Mouse (Mus musculus) subcutaneous adipose tissue, adult 2 months (tissue): ENCODE results near the gene Acbd5. TPM values are rescaled to one million over a fixed set of nuclear protein-coding genes. Genes with fewer than 3 reads are reported as not detected.

ENCODE experiments used
- polyA plus RNA-seq: library from polyadenylated mRNA; depleted of rRNA; stranded (reverse); fragments of >200 nt; gene quantifications from 2 replicates; pipeline ENCODE4 v1.2.3, GENCODE M21; 2012; ENCODE audit warnings: low replicate concordance; rRNA removed

Gene Acbd5
- 10.0 and 13.8 TPM in 2 replicates for polyA plus RNA-seq

DNA sequence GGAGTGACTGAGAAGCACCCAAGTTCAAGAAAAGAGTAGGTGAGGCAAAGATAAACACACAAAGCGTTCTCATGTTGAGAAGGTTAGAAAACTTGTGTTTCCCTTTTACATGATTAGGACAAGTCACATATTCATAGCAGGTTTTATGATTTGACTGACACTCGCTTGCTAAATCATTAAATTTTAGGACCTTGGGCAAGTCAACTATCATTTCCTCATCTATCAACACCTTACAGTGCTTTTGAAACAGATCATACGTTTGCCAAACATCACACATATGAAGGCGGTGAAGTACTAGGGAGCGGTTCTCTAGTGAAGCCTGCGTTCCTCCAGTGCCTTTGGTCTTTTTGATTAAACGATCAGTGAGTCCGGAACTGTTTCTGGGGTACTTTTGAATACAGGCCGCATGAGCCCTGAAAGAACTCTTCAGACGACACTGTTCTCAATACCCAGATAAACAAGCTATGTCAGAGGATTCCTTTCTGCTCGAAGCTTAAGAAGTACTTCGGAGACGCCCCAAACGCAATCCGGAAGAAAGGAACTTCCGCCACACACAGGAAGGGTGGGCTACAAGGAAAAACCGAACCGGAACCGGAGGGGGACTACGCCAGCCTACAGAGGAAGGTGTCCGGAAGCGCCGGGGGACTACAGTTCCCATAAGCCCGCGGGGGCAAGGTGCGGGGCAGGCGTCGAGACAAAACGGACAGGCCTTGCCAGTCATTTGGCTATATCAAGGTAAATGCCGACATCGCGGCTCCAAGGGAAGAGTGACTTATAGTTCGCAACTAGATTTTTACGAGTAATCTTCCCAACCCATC lies at the start of gene Acbd5:
Gene Acbd5, plus strand, starts transcription at position 616 of the 818 bp plus-strand sequence.

GRCm38 (mm10) chr2:23040001-23040646 lies 27.8 kb upstream of the Acbd5 start, which contains the start of gene Abi1:
Abi1 (minus strand) TSS chr2:23040241.

GRCm38 (mm10) chr2:23155777-23156607 lies 88.0 kb downstream of the Acbd5 start, which contains the start of the genes Mastl and Yme1l1:
Mastl (minus strand) TSS chr2:23156024.
Yme1l1 (plus strand) TSS chr2:23156369.

Other genes starting within 250 kb of the Acbd5 start
- gene Pdss1, start 172.6 kb upstream of the Acbd5 start, polyA plus RNA-seq, result 3.8 and 9.1 TPM in 2 replicates
- gene Abi1, start 27.9 kb upstream of the Acbd5 start, polyA plus RNA-seq, result 83.1 and 115 TPM in 2 replicates
- gene Mastl, start 87.9 kb downstream of the Acbd5 start, polyA plus RNA-seq, result 0.26 and 1.6 TPM in 2 replicates
- 7.7 and 8.2 TPM in 2 replicates for gene Yme1l1, start 88.2 kb downstream of the Acbd5 start, polyA plus RNA-seq
- not detected in 2 replicates for gene 4931423N10Rik, start 139.3 kb downstream of the Acbd5 start, polyA plus RNA-seq